Mouse (Mus musculus): ENCODE measurements around the gene Stap1. TPM values are rescaled to one million over a fixed set of nuclear protein-coding genes. Genes with fewer than 3 reads are reported as not detected.

Gene Stap1
- polyA plus RNA-seq, 1 experiment from 2014 or later: 0.29 TPM

Other genes starting within 250 kb of the Stap1 start
- gene Cenpc1, start 6.2 kb upstream of the Stap1 start, polyA plus RNA-seq (2015; fragmentation: Nextera tagmentation; extraction: Ambion mirVana): 37.4 and 40.2 TPM in 2 replicates
- 13.3 and 15.2 TPM in 2 replicates for gene Uba6, start 101.1 kb downstream of the Stap1 start, polyA plus RNA-seq (2015; fragmentation: Nextera tagmentation; extraction: Ambion mirVana)
- gene Gnrhr, start 126.2 kb downstream of the Stap1 start, polyA plus RNA-seq (2015; fragmentation: Nextera tagmentation; extraction: Ambion mirVana): not detected in 2 replicates
- not detected in 2 replicates for gene Tmprss11c, start 217.6 kb downstream of the Stap1 start, polyA plus RNA-seq (2015; fragmentation: Nextera tagmentation; extraction: Ambion mirVana)

Measured in limb, embryonic 13.5 days (tissue).